Mouse (Mus musculus) kidney, adult 18-20 months (tissue): ENCODE data around the gene Gpr137b.
"Not testable (repeated sequence)": the region's sequence is repeated elsewhere in the genome, so short reads cannot be mapped to it uniquely, and the experiment has no call there.

Experiments used
- DNase-seq: peaks from one replicate; pipeline ENCODE4 v3.0.0; 2021

Gene Gpr137b

GRCm38 (mm10) chr13:13362261-13362660, 31.6 kb downstream of the Gpr137b start:
- DNase-seq = not testable (repeated sequence)

- DNase-seq = not testable (repeated sequence)
These were observed 33.8 kb downstream of the Gpr137b start for GRCm38 (mm10) chr13:13360045-13360444.

GRCm38 (mm10) chr13:13358602-13359001, 35.2 kb downstream of the Gpr137b start:
- not testable (repeated sequence) for DNase-seq

GRCm38 (mm10) chr13:13358097-13358496, 35.7 kb downstream of the Gpr137b start:
- DNase-seq = not testable (repeated sequence)

- not testable (repeated sequence) for DNase-seq
These were observed 41.7 kb downstream of the Gpr137b start for GRCm38 (mm10) chr13:13352113-13352512.

GRCm38 (mm10) chr13:13350681-13351080, 43.1 kb downstream of the Gpr137b start:
- not testable (repeated sequence) for DNase-seq

GRCm38 (mm10) chr13:13349288-13349687, 44.5 kb downstream of the Gpr137b start:
- peak; percentile 85 for DNase-seq

- DNase-seq = not testable (repeated sequence)
These were observed 46.0 kb downstream of the Gpr137b start for GRCm38 (mm10) chr13:13347634-13348412.

GRCm38 (mm10) chr13:13337361-13337760, 56.5 kb downstream of the Gpr137b start:
- DNase-seq = not testable (repeated sequence)

- peak; percentile 78 for DNase-seq
These were observed 64.9 kb downstream of the Gpr137b start for GRCm38 (mm10) chr13:13328876-13329275.
